In the genomic region with DNA sequence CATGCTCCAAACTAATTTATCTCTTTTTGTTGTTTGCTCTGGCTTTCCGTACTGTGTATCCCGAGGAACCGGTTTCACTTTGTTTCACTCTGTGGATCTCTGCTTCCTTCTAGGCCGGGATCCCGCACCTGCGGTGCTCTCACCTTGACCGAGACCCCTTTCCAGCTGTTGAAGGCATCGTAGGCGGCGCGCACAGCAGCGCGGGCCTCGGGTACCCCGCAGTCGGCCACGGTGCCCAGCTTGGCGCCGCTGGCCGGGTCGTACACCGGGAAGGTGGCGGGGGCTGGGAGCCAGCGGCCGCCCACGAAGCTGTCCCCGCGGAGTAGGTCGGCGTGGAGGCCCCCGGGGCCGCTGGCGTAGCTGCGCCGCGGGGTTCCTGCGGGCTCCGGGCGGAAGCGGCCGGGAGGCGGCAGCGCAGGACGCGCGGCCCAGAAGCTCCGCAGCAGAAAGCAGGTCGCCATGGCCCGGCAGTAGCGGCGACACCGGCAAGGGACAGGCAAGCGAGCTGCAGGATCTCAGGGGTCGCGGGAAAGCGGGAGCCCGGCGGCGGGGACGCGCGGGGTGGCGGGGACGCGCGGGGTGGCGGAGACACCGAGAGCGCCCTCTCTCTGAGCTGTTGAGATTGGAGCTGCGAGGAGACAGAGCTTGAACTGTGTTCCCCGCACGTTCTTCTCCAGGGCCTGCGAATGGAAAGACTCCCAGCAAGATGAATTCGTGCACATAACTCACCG, we compare ENCODE assay signal across 8 mouse cellular contexts. TPM values are rescaled to one million over a fixed set of nuclear protein-coding genes. Genes with fewer than 3 reads are reported as not detected.
DNase-seq lines count a peak whose midpoint lies in the region; ATAC-seq lines count a peak whose summit lies in the region.

A gene (minus strand): TSS at position 554 of the 731 bp plus-strand sequence.

- DNase-seq in WW6 (ENCODE audit: low read depth, low spot score) = peak; percentile 53
- peak; percentile 88 to 90 for DNase-seq in cerebellum, postnatal 25 days
- DNase-seq in gastrocnemius, adult 18-20 months (ENCODE audit: low spot score) = peak; percentile 69
- peak; percentile 82 for DNase-seq in hindbrain, embryonic 14.5 days (ENCODE audit: low spot score)
- DNase-seq in left cerebral cortex, adult 11 months (ENCODE audit: low spot score) = peak; percentile 52
- peak; percentile 77 for DNase-seq in lung, postnatal 36 days
- DNase-seq in right cerebral cortex, adult 18-20 months = peak; percentile 83
- peak; percentile 65 for DNase-seq in urinary bladder, postnatal 25 days (ENCODE audit: low spot score)

- peak within 1 kb of the TSS; percentile 90 for H3K9ac ChIP-seq in hindbrain, embryonic 14.5 days

- no peaks in the 10 kb centered on the region for H3K27me3 ChIP-seq in hindbrain, embryonic 14.5 days (ENCODE audit: control insufficient read depth, insufficient read depth, low read length)

- H3K4me3 ChIP-seq in hindbrain, embryonic 14.5 days (replicated peaks; ENCODE audit: low read length) = peak within 1 kb of the TSS; percentile 96

- H3K27ac ChIP-seq in hindbrain, embryonic 14.5 days = peak within 1 kb of the TSS; percentile 85

- peaks cover 11% of the 10 kb centered on the region for H3K4me1 ChIP-seq in hindbrain, embryonic 14.5 days (replicated peaks; ENCODE audit: control insufficient read depth, insufficient read depth, low read length)

- H3K9me3 ChIP-seq in hindbrain, embryonic 14.5 days (ENCODE audit: control insufficient read depth, low read length) = no peaks in the 10 kb centered on the region

- ATAC-seq in hindbrain, embryonic 14.5 days (ENCODE audit: low FRiP score) = peak; percentile 87

- H3K4me2 ChIP-seq in hindbrain, embryonic 14.5 days (replicated peaks) = peak within 1 kb of the TSS; percentile 88

- under 1% methylated on average over 62 of the region's 75 CpGs for WGBS in hindbrain, embryonic 14.5 days

- no peaks in the 10 kb centered on the region for H3K36me3 ChIP-seq in hindbrain, embryonic 14.5 days (replicated peaks; ENCODE audit: control insufficient read depth, insufficient read depth)

RNA-seq across cellular contexts. Expression of the gene that starts here (rescaled TPM):
- 1 to 10 TPM; 7.9 to 8.3 TPM for total RNA-seq in gastrocnemius, adult 18-20 months (2021)
- 15.8 and 16.5 TPM in 2 replicates for polyA plus RNA-seq in hindbrain, embryonic 14.5 days (2014; fragmentation: Nextera tagmentation; extraction: Ambion mirVana)

Comparison
In these comparisons a context has a peak if more than half of its experiments do, and no peak if none do; other contexts are left out.
1. Peak in every context shown above with its lines: DNase-seq, ATAC-seq, H3K4me3 ChIP-seq and H3K27ac ChIP-seq.